Mouse (Mus musculus): ENCODE measurements around the gene Dusp15. TPM values are rescaled to one million over a fixed set of nuclear protein-coding genes. Genes with fewer than 3 reads are reported as not detected.

Gene Dusp15
- total RNA-seq (2014; rRNA removed) (not detected in 2 replicates), polyA plus RNA-seq (2012; rRNA removed) (not detected in 2 replicates)

- 3% methylated on average over 48 of the region's 54 CpGs for WGBS
- Histone ChIP-seq H3K4me1 (ENCODE audit: control insufficient read depth, insufficient read depth, low read length) (no peaks in the 10 kb centered on the region; the same call in 1 of the 2 replicates), H3K9ac (ENCODE audit: low read depth, low read length) (0 out of 2 replicates have a peak within 1 kb of the TSS, but pooled peaks have one; percentile 32), H3K79me2 (ENCODE audit: control insufficient read depth, insufficient read depth, low read length) (no peaks in the 10 kb centered on the region), H3K27me3 (ENCODE audit: control insufficient read depth, insufficient read depth, low read length) (peaks cover 12% of the 10 kb centered on the region), H3K27ac (replicated peaks; ENCODE audit: insufficient read depth, low read depth, low read length) (no peak within 1 kb of the TSS), H3K4me3 (ENCODE audit: insufficient read depth, low read depth, low read length) (peak within 1 kb of the TSS; percentile 53; the same call in 1 of the 2 replicates), H3K36me3 (ENCODE audit: control insufficient read depth, insufficient read depth, low read length) (no peaks in the 10 kb centered on the region)
- no peak for DNase-seq (ENCODE audit: extremely low read depth, low read depth, low spot score)
- TF ChIP-seq POLR2A (IDR thresholded peaks at IDR 0.05; ENCODE audit: extremely low read depth, insufficient read depth, low read length) (no peak), CTCF (IDR thresholded peaks at IDR 0.05; ENCODE audit: low read depth, low read length) (no peak)
Observed at GRCm38 (mm10) chr2:152951065-152951849, at the start of gene Dusp15. TSS of gene Dusp15 (minus strand) at chr2:152951698.

DNA sequence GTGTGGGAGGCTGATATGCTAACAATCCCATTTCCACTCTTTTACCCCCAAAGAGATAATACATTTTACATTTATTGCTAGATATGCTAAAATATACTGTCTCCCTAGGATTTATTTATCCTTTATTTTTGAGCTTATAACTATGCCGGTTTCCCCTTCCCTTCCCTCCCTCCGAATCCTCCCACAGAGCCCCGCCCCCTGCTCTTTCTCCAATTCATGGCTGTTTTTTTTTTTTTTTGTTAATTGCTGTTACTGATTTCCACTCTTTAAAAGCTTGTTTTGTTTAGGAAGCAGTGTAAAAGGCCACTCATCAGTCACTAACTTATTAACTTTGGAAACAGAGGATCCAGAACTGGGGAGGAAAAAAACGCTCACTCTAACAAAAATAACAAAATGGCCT, 45.5 kb upstream of the Dusp15 start:
- Histone ChIP-seq H3K27ac (replicated peaks; ENCODE audit: insufficient read depth, low read depth, low read length) (no peak overlapping the region), H3K36me3 (ENCODE audit: control insufficient read depth, insufficient read depth, low read length) (no peaks in the 10 kb centered on the region), H3K27me3 (ENCODE audit: control insufficient read depth, insufficient read depth, low read length) (no peaks in the 10 kb centered on the region), H3K4me1 (ENCODE audit: control insufficient read depth, insufficient read depth, low read length) (no peaks in the 10 kb centered on the region), H3K4me3 (ENCODE audit: insufficient read depth, low read depth, low read length) (no peak overlapping the region), H3K9ac (ENCODE audit: low read depth, low read length) (no peak overlapping the region), H3K79me2 (ENCODE audit: control insufficient read depth, insufficient read depth, low read length) (no peaks in the 10 kb centered on the region)
- 65% methylated on average over 4 of the region's 4 CpGs for WGBS
- no peak for TF ChIP-seq CTCF (IDR thresholded peaks at IDR 0.05; ENCODE audit: low read depth, low read length)
- TF ChIP-seq POLR2A (IDR thresholded peaks at IDR 0.05; ENCODE audit: extremely low read depth, insufficient read depth, low read length), result no peak
- no peak for DNase-seq (ENCODE audit: extremely low read depth, low read depth, low spot score)

DNA sequence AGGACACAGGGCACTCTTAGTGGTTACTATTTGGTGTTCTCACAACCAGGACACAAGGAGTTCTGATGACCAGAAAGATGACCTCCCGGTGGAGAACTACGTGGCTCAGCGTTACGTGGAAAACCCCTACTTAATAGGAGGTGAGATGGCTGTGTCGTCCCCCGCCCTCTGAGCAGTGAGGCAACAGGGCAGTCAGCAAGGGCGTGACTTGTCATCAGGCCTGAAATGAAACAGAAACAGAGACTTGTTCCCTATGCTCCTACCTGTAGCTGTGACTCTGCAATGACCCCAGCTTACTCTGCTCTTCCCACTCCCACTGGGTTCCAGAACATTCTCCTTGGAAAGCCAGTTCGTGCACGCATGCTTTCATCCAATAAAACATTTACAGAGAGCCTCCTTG, 40.0 kb upstream of the Dusp15 start:
- 83% methylated on average over 9 of the region's 9 CpGs for whole genome bisulfite sequencing
- no peak overlapping the region for H3K27ac ChIP-seq (replicated peaks; ENCODE audit: insufficient read depth, low read depth, low read length)
- H3K79me2 ChIP-seq (ENCODE audit: control insufficient read depth, insufficient read depth, low read length), result no peaks in the 10 kb centered on the region
- H3K4me1 ChIP-seq (ENCODE audit: control insufficient read depth, insufficient read depth, low read length), result no peaks in the 10 kb centered on the region
- no peak for DNase-seq (ENCODE audit: extremely low read depth, low read depth, low spot score)
- TF ChIP-seq POLR2A (IDR thresholded peaks at IDR 0.05; ENCODE audit: extremely low read depth, insufficient read depth, low read length) (no peak), CTCF (IDR thresholded peaks at IDR 0.05; ENCODE audit: low read depth, low read length) (no peak)
- no peaks in the 10 kb centered on the region for H3K27me3 ChIP-seq (ENCODE audit: control insufficient read depth, insufficient read depth, low read length)
- no peak overlapping the region for H3K9ac ChIP-seq (ENCODE audit: low read depth, low read length)
- no peaks in the 10 kb centered on the region for H3K36me3 ChIP-seq (ENCODE audit: control insufficient read depth, insufficient read depth, low read length)
- H3K4me3 ChIP-seq (ENCODE audit: insufficient read depth, low read depth, low read length), result no peak overlapping the region

GRCm38 (mm10) chr2:152985582-152985981, 34.1 kb upstream of the Dusp15 start:
- TF ChIP-seq POLR2A (IDR thresholded peaks at IDR 0.05; ENCODE audit: extremely low read depth, insufficient read depth, low read length) (no peak), CTCF (IDR thresholded peaks at IDR 0.05; ENCODE audit: low read depth, low read length) (no peak)
- no peak overlapping the region for H3K9ac ChIP-seq (ENCODE audit: low read depth, low read length)
- H3K4me3 ChIP-seq (ENCODE audit: insufficient read depth, low read depth, low read length), result no peak overlapping the region
- no peaks in the 10 kb centered on the region for H3K4me1 ChIP-seq (ENCODE audit: control insufficient read depth, insufficient read depth, low read length)
- H3K36me3 ChIP-seq (ENCODE audit: control insufficient read depth, insufficient read depth, low read length), result no peaks in the 10 kb centered on the region
- no peak for DNase-seq (ENCODE audit: extremely low read depth, low read depth, low spot score)
- H3K79me2 ChIP-seq (ENCODE audit: control insufficient read depth, insufficient read depth, low read length), result no peaks in the 10 kb centered on the region
- H3K27ac ChIP-seq (replicated peaks; ENCODE audit: insufficient read depth, low read depth, low read length), result no peak overlapping the region
- 78% methylated on average over 1 of the region's 1 CpGs for WGBS
- H3K27me3 ChIP-seq (ENCODE audit: control insufficient read depth, insufficient read depth, low read length), result no peaks in the 10 kb centered on the region

DNA sequence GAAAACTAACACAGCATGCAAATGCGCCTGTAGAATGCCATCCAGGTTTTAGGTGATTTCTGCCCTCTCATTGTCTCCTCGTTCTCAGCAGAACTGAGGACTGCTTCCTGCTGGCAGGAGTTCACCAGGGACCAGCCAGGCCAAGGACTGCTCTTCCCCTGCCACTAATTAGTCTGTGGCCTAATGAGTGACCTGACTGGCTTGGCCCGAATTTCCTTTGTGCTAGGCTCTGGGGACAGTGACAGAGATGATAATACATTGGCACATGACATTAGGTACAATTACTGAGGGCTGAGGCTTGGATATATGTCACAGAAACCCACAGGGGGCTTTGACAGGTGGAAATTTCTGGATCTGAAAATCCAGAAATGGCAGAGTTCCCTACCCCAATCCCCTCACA, 25.5 kb upstream of the Dusp15 start:
- TF ChIP-seq CTCF (IDR thresholded peaks at IDR 0.05; ENCODE audit: low read depth, low read length) (no peak), POLR2A (IDR thresholded peaks at IDR 0.05; ENCODE audit: extremely low read depth, insufficient read depth, low read length) (no peak)
- Histone ChIP-seq H3K79me2 (ENCODE audit: control insufficient read depth, insufficient read depth, low read length) (no peaks in the 10 kb centered on the region), H3K27me3 (ENCODE audit: control insufficient read depth, insufficient read depth, low read length) (no peaks in the 10 kb centered on the region), H3K4me3 (ENCODE audit: insufficient read depth, low read depth, low read length) (no peak overlapping the region), H3K4me1 (ENCODE audit: control insufficient read depth, insufficient read depth, low read length) (no peaks in the 10 kb centered on the region), H3K27ac (replicated peaks; ENCODE audit: insufficient read depth, low read depth, low read length) (no peak overlapping the region), H3K36me3 (ENCODE audit: control insufficient read depth, insufficient read depth, low read length) (no peaks in the 10 kb centered on the region), H3K9ac (ENCODE audit: low read depth, low read length) (no peak overlapping the region)
- WGBS, result 65% methylated on average over 3 of the region's 3 CpGs
- DNase-seq (ENCODE audit: extremely low read depth, low read depth, low spot score), result no peak

- H3K36me3 ChIP-seq (ENCODE audit: control insufficient read depth, insufficient read depth, low read length), result no peaks in the 10 kb centered on the region
- no peak for DNase-seq (ENCODE audit: extremely low read depth, low read depth, low spot score)
- no peaks in the 10 kb centered on the region for H3K27me3 ChIP-seq (ENCODE audit: control insufficient read depth, insufficient read depth, low read length)
- H3K27ac ChIP-seq (replicated peaks; ENCODE audit: insufficient read depth, low read depth, low read length), result no peak overlapping the region
- H3K9ac ChIP-seq (ENCODE audit: low read depth, low read length), result no peak overlapping the region
- no peak overlapping the region for H3K4me3 ChIP-seq (ENCODE audit: insufficient read depth, low read depth, low read length)
- TF ChIP-seq POLR2A (IDR thresholded peaks at IDR 0.05; ENCODE audit: extremely low read depth, insufficient read depth, low read length) (no peak), CTCF (IDR thresholded peaks at IDR 0.05; ENCODE audit: low read depth, low read length) (no peak)
- no peaks in the 10 kb centered on the region for H3K79me2 ChIP-seq (ENCODE audit: control insufficient read depth, insufficient read depth, low read length)
- WGBS, result 78% methylated on average over 4 of the region's 4 CpGs
- H3K4me1 ChIP-seq (ENCODE audit: control insufficient read depth, insufficient read depth, low read length), result no peaks in the 10 kb centered on the region
Observed at GRCm38 (mm10) chr2:152965555-152965954, 14.1 kb upstream of the Dusp15 start.
